Mouse (Mus musculus) neural tube, embryonic 15.5 days (tissue): ENCODE results near the gene Card19. TPM values are rescaled to one million over a fixed set of nuclear protein-coding genes. Genes with fewer than 3 reads are reported as not detected.

Experiments used
- ATAC-seq: fragments of 200-750 bp; cut with Nextera tagmentation; 2 replicates; pipeline ENCODE4 v1.8.0; 2017; ENCODE audit warnings: mild to moderate bottlenecking, moderate TSS enrichment, moderate library complexity; ENCODE audit not compliant: low FRiP score
- H3K27ac ChIP-seq: fragments of 300-500 bp; sonication (generic); replicated peaks from 2 replicates; pipeline ENCODE4 v1.5.1; 2015; ENCODE audit warnings: mild to moderate bottlenecking, inconsistent platforms
- H3K27me3 ChIP-seq: fragments of 300-500 bp; sonication (generic); replicated peaks from 2 replicates; pipeline ENCODE4 v1.6.1; 2015; ENCODE audit warnings: inconsistent platforms
- H3K36me3 ChIP-seq: fragments of 300-500 bp; sonication (generic); 2 replicates; pipeline ENCODE4 v1.6.1; 2015; ENCODE audit warnings: inconsistent platforms
- H3K4me1 ChIP-seq: fragments of 300-500 bp; sonication (generic); 2 replicates; pipeline ENCODE4 v1.6.1; 2015; ENCODE audit warnings: inconsistent platforms
- H3K4me2 ChIP-seq: fragments of 300-500 bp; sonication (generic); 2 replicates; pipeline ENCODE4 v1.6.1; 2015; ENCODE audit warnings: inconsistent platforms, mild to moderate bottlenecking, moderate library complexity
- H3K4me3 ChIP-seq: fragments of 300-500 bp; sonication (generic); replicated peaks from 2 replicates; pipeline ENCODE4 v1.5.1; 2015; ENCODE audit warnings: mild to moderate bottlenecking, inconsistent platforms
- H3K9ac ChIP-seq: fragments of 300-500 bp; sonication (generic); replicated peaks from 2 replicates; pipeline ENCODE4 v1.6.1; 2015; ENCODE audit warnings: mild to moderate bottlenecking, inconsistent platforms
- H3K9me3 ChIP-seq: fragments of 300-500 bp; sonication (generic); replicated peaks from 2 replicates; pipeline ENCODE4 v1.6.1; 2016; ENCODE audit warnings: inconsistent platforms
- WGBS: fragments of 180-500 bp; shearing (Covaris S2); methylation state at CpG from one replicate; pipeline ENCODE4 v1.1.7; 2015; ENCODE audit warnings: mixed read lengths; 5-methylcytosine and 5-hydroxymethylcytosine counted together
- polyA plus RNA-seq: library from polyadenylated mRNA; unstranded; fragments of >200 nt; fragmentation: Nextera tagmentation; extraction: Ambion mirVana; gene quantifications from 2 replicates; pipeline ENCODE4 v1.2.1, GENCODE M21; 2015

The Card19 gene
- polyA plus RNA-seq, 1 experiment from 2014 or later: 44.6 TPM

DNA sequence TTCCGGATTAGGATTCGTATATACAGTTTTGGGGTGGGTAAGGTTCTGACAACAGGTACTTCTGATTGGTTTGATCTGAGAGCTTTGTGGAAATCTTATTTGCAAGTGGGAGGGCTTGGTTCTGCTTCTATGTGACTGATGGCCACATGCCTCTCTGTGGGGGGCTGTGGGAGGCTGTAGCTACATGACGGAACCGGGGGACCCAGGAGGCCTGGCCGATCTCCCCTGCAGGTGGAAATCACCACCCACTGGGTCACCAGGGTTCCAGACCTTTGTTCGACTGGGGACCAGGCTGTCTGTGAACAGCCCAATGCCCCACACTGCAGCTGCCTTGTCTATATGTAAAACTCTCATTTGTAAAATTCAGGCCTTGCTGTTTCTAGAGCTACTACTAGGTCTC is 8.9 kb upstream of the Card19 start:
- 34% methylated on average over 6 of the region's 6 CpGs for WGBS
- Histone ChIP-seq H3K4me1 (no peaks in the 10 kb centered on the region), H3K4me2 (no peak overlapping the region), H3K9me3 (no peaks in the 10 kb centered on the region), H3K4me3 (no peak overlapping the region), H3K27me3 (no peaks in the 10 kb centered on the region), H3K9ac (no peak overlapping the region), H3K27ac (no peak overlapping the region), H3K36me3 (no peaks in the 10 kb centered on the region)
- no peak for ATAC-seq

DNA sequence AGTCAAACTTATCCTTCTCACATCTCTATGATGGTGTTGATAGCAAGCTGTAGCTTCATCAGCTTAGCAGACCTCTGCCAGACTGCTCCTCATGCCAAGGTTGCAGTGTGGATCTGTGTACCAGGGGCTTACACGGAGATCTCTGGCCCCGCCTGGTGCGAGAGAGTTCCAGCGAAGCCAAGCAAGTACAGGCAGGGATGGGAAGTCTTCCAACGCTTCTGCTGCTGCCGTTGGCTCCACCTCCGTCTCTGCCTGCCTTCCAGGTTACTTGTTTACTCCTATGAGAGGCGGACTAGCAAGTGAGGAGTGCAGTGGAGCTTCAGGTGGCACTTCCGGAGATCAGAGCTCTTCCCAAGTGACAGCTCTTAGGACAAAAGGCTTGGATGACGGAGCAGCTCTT is 8.5 kb upstream of the Card19 start:
- Histone ChIP-seq H3K27me3 (no peaks in the 10 kb centered on the region), H3K36me3 (no peaks in the 10 kb centered on the region), H3K4me1 (no peaks in the 10 kb centered on the region), H3K27ac (no peak overlapping the region), H3K9ac (no peak overlapping the region), H3K9me3 (no peaks in the 10 kb centered on the region), H3K4me2 (no peak overlapping the region), H3K4me3 (no peak overlapping the region)
- WGBS: 21% methylated on average over 10 of the region's 10 CpGs
- ATAC-seq: no peak

DNA sequence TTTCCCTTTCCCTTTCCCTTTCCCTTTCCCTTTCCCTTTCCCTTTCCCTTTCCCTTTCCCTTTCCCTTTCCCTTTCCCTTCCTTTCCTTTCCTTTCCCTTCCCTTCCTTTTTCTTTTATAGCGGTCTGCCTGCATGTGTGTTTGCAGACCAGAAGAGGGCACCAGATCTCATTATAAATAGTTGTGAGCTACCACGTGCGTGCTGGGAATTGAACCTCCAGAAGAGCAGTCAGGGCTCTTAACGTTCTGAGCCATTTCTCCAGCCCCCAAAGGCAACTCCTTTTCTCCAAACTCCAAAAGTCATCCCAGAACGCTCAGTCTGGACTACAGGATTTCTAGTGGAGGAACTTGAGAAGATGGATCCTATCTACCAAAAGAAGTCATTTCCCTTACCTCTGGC is 5.1 kb upstream of the Card19 start:
- Histone ChIP-seq H3K27me3 (peaks cover 6% of the 10 kb centered on the region; the same call in 1 of the 2 replicates), H3K9ac (no peak overlapping the region), H3K4me2 (no peak overlapping the region), H3K9me3 (no peaks in the 10 kb centered on the region), H3K36me3 (no peaks in the 10 kb centered on the region), H3K4me3 (no peak overlapping the region), H3K27ac (no peak overlapping the region), H3K4me1 (peaks cover 6% of the 10 kb centered on the region; the same call in 1 of the 2 replicates)
- WGBS: 22% methylated on average over 5 of the region's 5 CpGs
- ATAC-seq: no peak

DNA sequence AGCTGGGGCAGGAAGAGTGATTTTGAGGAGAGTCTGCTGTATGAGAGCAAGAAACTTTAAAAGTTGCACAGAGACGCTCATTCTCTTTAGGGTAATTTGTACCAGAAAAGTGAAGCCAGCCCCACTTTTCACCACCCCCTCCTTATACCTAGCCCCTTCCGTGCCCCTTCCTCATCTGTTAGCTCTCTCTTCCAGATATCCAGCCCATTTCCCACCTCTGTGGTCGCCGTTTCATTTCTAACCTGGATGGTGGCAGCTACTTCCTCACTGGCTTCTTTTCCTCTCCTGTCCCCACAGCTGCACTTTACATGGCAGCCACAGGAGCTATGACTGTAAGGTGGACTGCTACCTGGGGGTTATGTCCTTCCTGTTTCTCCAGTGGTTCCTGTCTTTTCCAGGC is 3.5 kb upstream of the Card19 start:
- Histone ChIP-seq H3K27ac (no peak overlapping the region), H3K9me3 (no peaks in the 10 kb centered on the region), H3K4me3 (no peak overlapping the region), H3K36me3 (no peaks in the 10 kb centered on the region), H3K27me3 (peaks cover 6% of the 10 kb centered on the region; the same call in 1 of the 2 replicates), H3K9ac (no peak overlapping the region), H3K4me1 (peaks cover 18% of the 10 kb centered on the region), H3K4me2 (no peak overlapping the region)
- whole genome bisulfite sequencing: 89% methylated on average over 4 of the region's 4 CpGs
- ATAC-seq: no peak

DNA sequence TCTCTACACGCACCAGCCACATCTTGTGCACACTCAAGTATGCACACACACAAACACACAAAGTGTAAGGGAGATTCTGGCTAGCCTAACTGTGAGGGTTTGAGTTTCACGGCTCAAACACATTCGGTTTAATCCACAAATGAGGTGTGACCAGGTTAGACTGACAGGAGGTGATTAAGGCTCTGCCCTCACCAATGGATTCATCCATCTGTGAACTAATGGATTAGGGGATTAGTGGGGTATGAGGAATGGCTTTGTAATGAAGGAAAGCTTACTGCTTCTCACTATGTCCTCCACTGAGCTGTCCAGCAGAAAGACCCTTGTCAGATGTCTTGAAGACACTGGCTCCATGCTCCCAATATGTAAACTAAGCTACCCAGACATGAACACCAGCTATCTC is 2.8 kb upstream of the Card19 start:
- WGBS: 34% methylated on average over 3 of the region's 3 CpGs
- H3K27me3 ChIP-seq: peaks cover 6% of the 10 kb centered on the region; the same call in 1 of the 2 replicates
- no peak for ATAC-seq

DNA sequence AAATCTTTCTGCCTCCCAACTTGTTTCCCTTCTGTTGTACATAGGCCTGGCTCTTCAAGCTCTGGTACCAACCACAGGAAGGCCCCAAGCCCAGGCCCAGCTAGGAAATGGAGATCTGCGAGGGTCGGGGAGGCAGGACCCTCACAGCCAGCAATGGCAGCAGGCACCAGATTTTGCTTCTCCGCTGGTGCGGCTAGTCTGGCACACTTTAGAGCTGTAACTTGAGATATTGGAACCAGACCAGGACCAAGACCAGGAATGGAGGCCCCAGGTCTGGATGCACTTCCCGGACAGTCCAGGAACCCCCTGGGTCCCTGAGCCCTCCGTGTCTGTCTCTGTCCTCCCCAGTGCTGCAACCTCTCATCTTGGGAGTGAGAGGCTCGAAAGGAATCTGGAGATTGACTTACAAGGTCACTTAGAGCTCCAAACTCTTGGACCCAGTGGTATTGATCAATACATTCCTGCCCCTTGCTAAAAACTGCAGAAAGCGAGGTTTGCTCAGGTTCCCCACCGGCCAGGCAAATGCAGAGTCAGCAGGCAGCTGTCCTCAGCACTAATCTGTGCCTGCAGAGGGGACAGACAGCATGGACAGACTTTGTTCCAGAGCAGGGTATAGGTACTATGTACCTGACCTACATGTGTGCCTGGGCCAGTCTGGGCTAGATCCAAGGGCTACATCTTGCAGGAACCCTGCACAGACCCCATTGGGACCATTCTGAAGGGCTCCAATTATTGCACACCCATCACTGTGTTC is 1.1 kb upstream of the Card19 start:
- peaks cover 36% of the 10 kb centered on the region for H3K4me1 ChIP-seq
- no peaks in the 10 kb centered on the region for H3K36me3 ChIP-seq
- no peak overlapping the region for H3K27ac ChIP-seq
- H3K4me2 ChIP-seq: peak overlapping the region; percentile 76; the same call in 1 of the 2 replicates
- H3K9ac ChIP-seq: no peak overlapping the region
- H3K27me3 ChIP-seq: peaks cover 6% of the 10 kb centered on the region; the same call in 1 of the 2 replicates
- H3K4me3 ChIP-seq: no peak overlapping the region
- H3K9me3 ChIP-seq: no peaks in the 10 kb centered on the region
- WGBS: 67% methylated on average over 9 of the region's 9 CpGs
- no peak for ATAC-seq

More for the DNA sequence above, 2.8 kb upstream of the Card19 start:
- H3K4me3 ChIP-seq: no peak overlapping the region
- no peaks in the 10 kb centered on the region for H3K9me3 ChIP-seq
- peaks cover 25% of the 10 kb centered on the region for H3K4me1 ChIP-seq
- H3K36me3 ChIP-seq: no peaks in the 10 kb centered on the region
- no peak overlapping the region for H3K4me2 ChIP-seq
- no peak overlapping the region for H3K27ac ChIP-seq
- H3K9ac ChIP-seq: no peak overlapping the region

DNA sequence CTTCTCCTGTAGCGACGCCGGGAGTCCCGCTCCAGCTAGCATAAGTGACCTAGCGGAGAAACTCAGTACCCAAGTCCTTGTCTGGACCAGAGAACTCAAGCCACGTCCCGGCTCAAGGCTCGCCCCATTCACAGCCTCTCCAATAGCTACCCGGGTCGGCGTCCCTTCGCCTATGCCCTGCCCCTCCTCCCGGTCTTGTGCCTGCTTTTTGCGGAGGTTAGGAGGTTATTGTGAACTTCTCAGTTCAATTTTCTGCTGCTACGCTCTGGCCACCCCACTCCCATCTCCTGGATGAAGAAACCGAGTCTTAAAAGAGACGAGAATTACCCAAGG is 349 bp upstream of the Card19 start:
- ATAC-seq: no peak; the same call in 1 of the 2 replicates
- WGBS: 2% methylated on average over 17 of the region's 17 CpGs
- peak overlapping the region; percentile 49; the same call in 1 of the 2 replicates for H3K27ac ChIP-seq

DNA sequence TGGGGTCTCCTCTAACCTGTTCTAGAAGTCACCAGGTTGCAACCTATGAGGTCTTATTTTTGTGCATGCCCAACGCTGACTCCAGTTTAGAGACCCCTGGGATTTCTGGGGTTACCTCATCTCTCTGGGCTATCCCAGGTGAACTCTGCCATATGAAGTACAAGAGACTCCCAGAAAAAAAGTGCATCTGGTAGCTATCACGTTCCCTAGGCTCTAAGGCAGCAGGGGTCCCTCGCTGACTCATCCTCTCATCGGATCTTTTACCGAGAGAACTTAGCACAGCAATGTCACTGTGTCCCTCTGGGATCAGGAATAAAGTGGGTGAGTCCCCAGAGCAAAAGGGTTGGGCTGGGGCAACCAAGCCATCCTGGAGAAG is 721 bp downstream of the Card19 start:
- Histone ChIP-seq H3K36me3 (no peaks in the 10 kb centered on the region), H3K9me3 (no peaks in the 10 kb centered on the region), H3K4me1 (peaks cover 50% of the 10 kb centered on the region), H3K9ac (peak overlapping the region; percentile 66), H3K4me3 (peak overlapping the region; percentile 82), H3K27me3 (peaks cover 6% of the 10 kb centered on the region; the same call in 1 of the 2 replicates), H3K4me2 (peak overlapping the region; percentile 76), H3K27ac (peak overlapping the region; percentile 66; the same call in 1 of the 2 replicates)
- WGBS: 12% methylated on average over 5 of the region's 5 CpGs
- no peak for ATAC-seq

More for the DNA sequence above, 349 bp upstream of the Card19 start:
- Histone ChIP-seq H3K9me3 (no peaks in the 10 kb centered on the region), H3K4me3 (peak overlapping the region; percentile 82), H3K4me1 (peaks cover 44% of the 10 kb centered on the region), H3K36me3 (no peaks in the 10 kb centered on the region), H3K27me3 (peaks cover 6% of the 10 kb centered on the region; the same call in 1 of the 2 replicates), H3K9ac (peak overlapping the region; percentile 66; the same call in 1 of the 2 replicates), H3K4me2 (peak overlapping the region; percentile 76)

DNA sequence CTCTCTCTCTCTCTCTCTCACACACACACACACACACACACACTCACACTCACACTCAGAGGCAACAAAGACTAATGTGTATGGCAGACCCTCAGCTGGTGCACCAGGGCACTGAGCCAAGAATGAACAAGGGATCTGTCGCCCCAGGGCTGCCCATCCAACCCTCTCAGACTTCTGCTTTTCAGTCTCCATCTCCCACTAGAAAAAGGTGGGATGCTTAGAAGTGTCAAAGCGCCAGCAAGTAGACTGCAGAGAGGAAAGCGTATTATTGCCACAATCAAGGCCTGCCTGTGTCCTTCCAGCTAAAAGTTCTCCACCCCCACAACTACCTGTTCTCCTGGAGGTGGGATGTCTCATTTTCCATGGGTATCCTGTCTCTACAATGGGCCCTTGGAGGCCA is 1.4 kb downstream of the Card19 start:
- Histone ChIP-seq H3K27ac (peak overlapping the region; percentile 2; the same call in 1 of the 2 replicates), H3K9ac (0 out of 2 replicates have a peak overlapping the region, but pooled peaks have one; percentile 66), H3K4me1 (peaks cover 50% of the 10 kb centered on the region), H3K4me2 (peak overlapping the region; percentile 76), H3K27me3 (peaks cover 6% of the 10 kb centered on the region; the same call in 1 of the 2 replicates), H3K9me3 (no peaks in the 10 kb centered on the region), H3K4me3 (peak overlapping the region; percentile 82), H3K36me3 (no peaks in the 10 kb centered on the region)
- WGBS: 54% methylated on average over 3 of the region's 3 CpGs
- ATAC-seq: no peak

DNA sequence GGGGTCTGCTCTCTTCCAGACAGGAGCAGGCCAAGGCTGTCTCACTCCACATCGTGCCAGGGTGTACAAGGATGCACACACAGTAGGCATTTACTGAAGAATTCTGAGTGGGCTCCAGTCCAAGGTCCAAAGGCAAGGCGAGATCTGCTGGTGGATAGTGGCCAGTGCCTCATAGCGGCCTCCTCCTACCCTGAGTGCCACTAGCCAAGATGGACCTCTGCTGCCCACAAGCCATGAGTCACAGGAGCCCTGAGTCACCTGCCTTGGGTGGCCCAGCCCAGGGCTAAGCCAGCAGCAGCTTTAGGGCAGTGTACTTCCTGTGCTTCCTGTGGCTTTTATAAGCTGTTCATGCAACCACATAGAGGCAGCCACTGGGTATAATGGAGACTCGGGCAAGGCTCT is 2.3 kb downstream of the Card19 start:
- no peaks in the 10 kb centered on the region for H3K9me3 ChIP-seq
- H3K4me1 ChIP-seq: peaks cover 50% of the 10 kb centered on the region
- no peaks in the 10 kb centered on the region for H3K36me3 ChIP-seq
- no peak for ATAC-seq
- no peak overlapping the region for H3K9ac ChIP-seq
- H3K4me3 ChIP-seq: no peak overlapping the region
- no peak overlapping the region for H3K4me2 ChIP-seq
- H3K27me3 ChIP-seq: peaks cover 6% of the 10 kb centered on the region; the same call in 1 of the 2 replicates
- WGBS: 43% methylated on average over 4 of the region's 4 CpGs
- peak overlapping the region; percentile 60 for H3K27ac ChIP-seq

DNA sequence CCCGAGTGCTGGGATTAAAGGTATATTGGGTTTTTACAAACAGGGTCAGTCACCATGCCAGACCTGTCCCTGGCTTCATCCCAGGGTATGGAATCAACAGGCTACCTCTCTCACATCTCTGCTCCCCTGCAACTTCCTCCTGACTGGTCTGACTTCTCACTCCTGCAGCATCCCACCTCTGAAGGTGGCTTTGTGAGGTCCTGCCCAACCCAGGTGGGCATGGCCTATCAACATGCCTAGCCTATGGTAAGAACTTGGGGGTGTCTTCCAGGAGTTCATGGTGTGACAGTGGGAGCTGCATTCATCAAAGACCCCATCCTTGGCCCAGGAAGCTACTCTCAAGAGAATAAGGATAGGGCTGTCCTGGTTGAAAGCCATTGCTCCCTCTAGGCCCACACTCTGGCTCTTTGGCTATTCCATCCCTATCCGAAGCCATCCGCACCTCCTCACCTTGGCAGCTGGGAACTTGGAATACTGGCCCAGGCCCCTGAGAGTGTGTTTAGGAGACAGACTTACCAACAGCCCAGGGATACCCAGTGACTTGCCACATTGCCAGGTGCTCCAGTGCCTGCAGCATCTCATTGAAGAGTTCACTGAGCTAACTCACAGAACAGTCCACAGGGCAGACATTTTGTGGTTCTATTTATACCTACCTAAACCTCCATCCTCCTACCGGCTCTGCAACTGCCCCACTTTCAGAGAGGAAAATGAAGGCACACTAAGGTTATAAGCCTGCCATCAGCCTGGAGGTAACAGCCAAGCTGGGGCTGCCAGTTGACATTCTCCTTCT is 2.9 kb downstream of the Card19 start:
- 84% methylated on average over 4 of the region's 4 CpGs for WGBS
- Histone ChIP-seq H3K27me3 (peaks cover 6% of the 10 kb centered on the region; the same call in 1 of the 2 replicates), H3K9ac (no peak overlapping the region), H3K4me1 (peaks cover 50% of the 10 kb centered on the region), H3K9me3 (no peaks in the 10 kb centered on the region), H3K4me3 (no peak overlapping the region), H3K36me3 (no peaks in the 10 kb centered on the region), H3K27ac (peak overlapping the region; percentile 60; the same call in 1 of the 2 replicates), H3K4me2 (no peak overlapping the region)
- ATAC-seq: no peak
